Mouse (Mus musculus) hindbrain, embryonic 16.5 days (tissue): ENCODE data around the gene Lrba. TPM values are rescaled to one million over a fixed set of nuclear protein-coding genes. Genes with fewer than 3 reads are reported as not detected.
A peak's percentile ranks its signal among the peaks of the same experiment; 100 is the strongest.

Source experiments
- ATAC-seq: fragments of 200-750 bp; cut with Nextera tagmentation; 2 replicates; pipeline ENCODE4 v1.8.0; 2017; ENCODE audit warnings: moderate TSS enrichment, moderate library complexity
- H3K27ac ChIP-seq: fragments of 300-500 bp; sonication (generic); 2 replicates; pipeline ENCODE4 v1.5.1; 2014; ENCODE audit warnings: low read depth, mild to moderate bottlenecking, control low read depth, low read length, moderate library complexity
- H3K27me3 ChIP-seq: fragments of 300-500 bp; sonication (generic); replicated peaks from 2 replicates; pipeline ENCODE4 v1.6.1; 2014; ENCODE audit warnings: low read length; ENCODE audit not compliant: control insufficient read depth, insufficient read depth
- H3K36me3 ChIP-seq: fragments of 300-500 bp; sonication (generic); 2 replicates; pipeline ENCODE4 v1.6.1; 2014; ENCODE audit warnings: mild to moderate bottlenecking, low read length, moderate library complexity, mixed read lengths; ENCODE audit not compliant: control insufficient read depth, insufficient read depth
- H3K4me1 ChIP-seq: fragments of 300-500 bp; sonication (generic); 2 replicates; pipeline ENCODE4 v1.6.1; 2014; ENCODE audit warnings: low read depth, low read length; ENCODE audit not compliant: control insufficient read depth, insufficient read depth
- H3K4me2 ChIP-seq: fragments of 300-500 bp; sonication (generic); 2 replicates; pipeline ENCODE4 v1.6.1; 2014; ENCODE audit warnings: mild to moderate bottlenecking, low read length, control low read depth, moderate library complexity
- H3K4me3 ChIP-seq: fragments of 300-500 bp; sonication (generic); 2 replicates; pipeline ENCODE4 v1.5.1; 2014; ENCODE audit warnings: mild to moderate bottlenecking, low read length, control low read depth, moderate library complexity
- H3K9ac ChIP-seq: fragments of 300-500 bp; sonication (generic); 2 replicates; pipeline ENCODE4 v1.6.1; 2014; ENCODE audit warnings: low read depth, mild to moderate bottlenecking, control low read depth, low read length, moderate library complexity
- H3K9me3 ChIP-seq: fragments of 300-500 bp; sonication (generic); 2 replicates; pipeline ENCODE4 v1.6.1; 2014; ENCODE audit warnings: mild to moderate bottlenecking, low read length, moderate library complexity; ENCODE audit not compliant: control insufficient read depth
- WGBS: fragments of 180-500 bp; shearing (Covaris S2); extraction: QIAGEN DNeasy Blood & Tissue Kit; methylation state at CpG from one replicate; pipeline ENCODE4 v1.1.7; 2014; 5-methylcytosine and 5-hydroxymethylcytosine counted together
- polyA plus RNA-seq: library from polyadenylated mRNA; unstranded; fragments of >200 nt; fragmentation: Nextera tagmentation; extraction: Ambion mirVana; gene quantifications from 2 replicates; pipeline ENCODE4 v1.2.1, GENCODE M21; 2015

The Lrba gene
- polyA plus RNA-seq, 1 experiment from 2014 or later: 6.1 TPM

DNA sequence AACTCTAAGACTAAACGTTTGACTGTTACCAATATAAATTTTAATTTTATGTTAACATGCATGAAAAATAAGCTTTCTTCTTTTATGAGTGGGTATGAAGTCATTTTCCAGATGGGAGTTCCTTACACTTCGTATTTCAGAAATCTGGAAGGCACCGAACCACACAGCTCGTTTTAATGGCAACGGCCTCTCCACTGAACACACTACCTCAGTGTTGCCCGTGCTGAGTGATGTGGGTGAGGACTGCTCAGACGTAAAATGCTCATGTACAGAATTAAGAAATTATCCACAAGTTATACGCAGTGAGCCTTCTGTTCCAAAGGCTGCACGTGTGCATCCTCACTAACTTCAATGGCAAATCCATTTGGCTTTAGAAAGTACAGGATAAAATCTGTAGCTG, 582.4 kb downstream of the Lrba start:
- WGBS: 92% methylated on average over 9 of the region's 9 CpGs
- no peak overlapping the region for H3K27ac ChIP-seq

DNA sequence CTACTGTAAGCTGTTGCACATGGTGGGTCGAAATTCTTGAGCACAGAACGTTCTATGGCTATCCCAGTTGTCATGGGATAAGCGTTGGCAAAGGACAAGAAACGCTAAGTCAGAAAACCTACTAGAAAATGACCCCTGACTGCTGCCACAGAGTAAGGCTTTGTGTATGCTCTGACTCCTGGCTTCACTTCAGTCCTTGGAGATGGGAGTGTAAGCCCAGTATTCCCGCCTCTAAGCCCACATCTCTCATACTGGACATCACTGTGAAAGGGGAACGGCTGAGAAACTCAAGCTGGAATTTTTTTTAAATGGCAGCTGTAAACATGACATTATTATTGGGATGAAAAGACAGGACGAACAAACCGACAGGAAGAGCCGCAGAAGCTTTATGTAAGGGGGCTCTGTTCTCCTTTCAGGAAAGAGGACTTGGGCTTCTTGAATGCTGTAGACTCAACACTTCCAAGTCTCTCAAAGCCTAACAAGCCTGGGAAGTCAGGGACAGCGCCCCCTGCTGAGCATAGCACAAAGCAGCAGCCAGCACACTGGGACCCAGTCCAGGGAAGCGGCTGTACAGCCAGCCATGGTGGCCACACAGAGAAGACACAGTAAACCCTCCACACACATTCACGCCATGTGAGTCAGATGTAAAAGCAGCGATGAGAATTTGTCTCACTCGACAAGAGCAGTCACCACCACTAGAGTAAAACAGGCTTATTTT, 583.4 kb downstream of the Lrba start:
- H3K4me1 ChIP-seq: peaks cover 4% of the 10 kb centered on the region; the same call in 1 of the 2 replicates
- no peaks in the 10 kb centered on the region for H3K27me3 ChIP-seq
- no peak overlapping the region for H3K9ac ChIP-seq
- 66% methylated on average over 14 of the region's 14 CpGs for WGBS
- no peak overlapping the region for H3K4me3 ChIP-seq
- H3K4me2 ChIP-seq: no peak overlapping the region
- peaks cover 14% of the 10 kb centered on the region; the same call in 1 of the 2 replicates for H3K36me3 ChIP-seq
- H3K9me3 ChIP-seq: no peaks in the 10 kb centered on the region
- peak; percentile 71 for ATAC-seq
- peak overlapping the region; percentile 13; the same call in 1 of the 2 replicates for H3K27ac ChIP-seq

More for the DNA sequence above, 582.4 kb downstream of the Lrba start:
- H3K4me1 ChIP-seq: peaks cover 8% of the 10 kb centered on the region; the same call in 1 of the 2 replicates
- H3K27me3 ChIP-seq: no peaks in the 10 kb centered on the region
- H3K9ac ChIP-seq: no peak overlapping the region
- no peak overlapping the region for H3K4me3 ChIP-seq
- no peak for ATAC-seq
- H3K9me3 ChIP-seq: no peaks in the 10 kb centered on the region
- H3K4me2 ChIP-seq: no peak overlapping the region
- H3K36me3 ChIP-seq: peaks cover 14% of the 10 kb centered on the region; the same call in 1 of the 2 replicates

DNA sequence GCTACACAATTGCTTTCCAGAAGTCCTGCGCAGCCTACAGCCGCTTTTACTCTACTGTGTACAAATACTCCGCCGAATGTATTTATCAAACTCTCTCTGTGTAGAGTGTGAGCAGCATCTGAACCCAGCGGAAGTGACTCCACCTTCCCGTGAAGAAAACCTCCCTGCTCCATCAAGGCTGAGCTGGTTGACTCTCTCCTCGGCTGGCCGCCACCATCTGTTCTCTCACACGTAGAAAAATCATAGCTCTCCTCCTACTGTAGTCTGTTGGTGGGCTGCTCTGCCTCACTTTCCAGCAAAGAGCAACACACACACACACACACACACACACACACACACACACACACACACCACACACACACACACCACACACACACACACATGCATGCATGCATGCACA, 584.7 kb downstream of the Lrba start:
- peaks cover 4% of the 10 kb centered on the region; the same call in 1 of the 2 replicates for H3K4me1 ChIP-seq
- H3K36me3 ChIP-seq: peaks cover 17% of the 10 kb centered on the region
- WGBS: 78% methylated on average over 9 of the region's 9 CpGs
- no peaks in the 10 kb centered on the region for H3K9me3 ChIP-seq
- ATAC-seq: no peak
- H3K9ac ChIP-seq: no peak overlapping the region
- no peak overlapping the region for H3K4me2 ChIP-seq
- H3K27ac ChIP-seq: 0 out of 2 replicates have a peak overlapping the region, but pooled peaks have one; percentile 56
- no peaks in the 10 kb centered on the region for H3K27me3 ChIP-seq
- no peak overlapping the region for H3K4me3 ChIP-seq

DNA sequence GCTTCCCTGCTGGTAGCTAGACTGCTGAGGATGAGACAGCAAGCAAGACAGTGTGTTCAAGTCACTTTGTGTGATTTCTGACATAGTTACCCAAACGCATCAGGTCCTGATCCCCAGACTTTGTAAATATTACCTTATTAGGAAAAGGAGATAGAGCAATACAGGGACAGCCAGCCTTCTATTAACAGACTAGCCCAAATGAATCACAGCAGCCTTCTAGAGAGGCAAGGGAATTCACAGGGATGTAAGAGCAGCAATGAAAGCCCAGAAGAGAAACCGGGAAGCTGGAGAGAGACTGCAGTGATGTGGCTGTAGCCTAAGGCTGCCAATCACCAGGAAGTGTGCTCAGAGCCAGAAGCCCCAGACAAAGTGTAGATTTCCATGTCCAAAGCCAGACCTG, 585.2 kb downstream of the Lrba start:
- Histone ChIP-seq H3K4me3 (no peak overlapping the region), H3K9me3 (no peaks in the 10 kb centered on the region), H3K36me3 (peaks cover 14% of the 10 kb centered on the region), H3K27me3 (no peaks in the 10 kb centered on the region), H3K4me2 (no peak overlapping the region), H3K4me1 (peaks cover 4% of the 10 kb centered on the region; the same call in 1 of the 2 replicates), H3K9ac (no peak overlapping the region), H3K27ac (peak overlapping the region; percentile 56)
- 64% methylated on average over 2 of the region's 2 CpGs for WGBS
- ATAC-seq: no peak

GRCm38 (mm10) chr3:86810908-86811307, 586.4 kb downstream of the Lrba start:
- no peak for ATAC-seq
- Histone ChIP-seq H3K9ac (no peak overlapping the region), H3K36me3 (peaks cover 10% of the 10 kb centered on the region), H3K9me3 (no peaks in the 10 kb centered on the region), H3K27me3 (no peaks in the 10 kb centered on the region), H3K4me1 (peaks cover 4% of the 10 kb centered on the region; the same call in 1 of the 2 replicates), H3K4me3 (no peak overlapping the region), H3K4me2 (no peak overlapping the region), H3K27ac (no peak overlapping the region)
- WGBS: 86% methylated on average over 5 of the region's 5 CpGs

- no peak overlapping the region for H3K4me2 ChIP-seq
- 26% methylated on average over 3 of the region's 3 CpGs for WGBS
- no peaks in the 10 kb centered on the region for H3K9me3 ChIP-seq
- H3K27me3 ChIP-seq: no peaks in the 10 kb centered on the region
- peak; percentile 73 for ATAC-seq
- no peak overlapping the region for H3K27ac ChIP-seq
- H3K4me1 ChIP-seq: peaks cover 4% of the 10 kb centered on the region
- H3K36me3 ChIP-seq: peaks cover 10% of the 10 kb centered on the region
- no peak overlapping the region for H3K4me3 ChIP-seq
- no peak overlapping the region for H3K9ac ChIP-seq
Measured at GRCm38 (mm10) chr3:86812689-86813088, 588.2 kb downstream of the Lrba start.

DNA sequence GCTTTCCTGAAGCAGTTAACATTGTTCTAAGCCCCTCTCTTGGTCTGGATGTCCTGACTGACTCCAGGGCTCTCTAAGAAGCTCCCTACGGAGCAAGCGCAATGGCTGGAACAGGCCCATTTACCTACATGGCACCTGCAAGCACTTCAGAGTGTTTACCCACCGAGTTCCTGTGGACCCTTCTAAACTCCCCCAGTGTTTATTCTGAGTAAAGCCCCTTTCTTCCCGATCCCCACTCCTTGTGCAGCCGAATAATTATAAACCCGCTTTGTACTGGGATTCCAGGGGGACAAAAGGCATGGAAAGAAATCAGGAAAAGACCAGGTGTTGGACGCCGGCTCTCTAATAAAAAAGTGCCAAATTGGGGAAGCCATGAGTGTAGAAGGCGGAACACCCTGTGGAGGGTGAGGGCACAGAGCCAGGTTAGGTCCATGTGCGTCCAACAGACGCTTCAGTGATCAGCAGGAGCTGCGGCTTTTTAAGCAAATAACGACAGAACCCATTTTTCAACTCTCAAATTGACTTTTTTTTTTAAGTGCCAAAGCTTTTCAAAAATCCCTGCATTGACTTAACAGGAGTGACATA, 593.6 kb downstream of the Lrba start:
- WGBS: 35% methylated on average over 13 of the region's 13 CpGs
- ATAC-seq: peak; percentile 56; the same call in 1 of the 2 replicates
- H3K4me2 ChIP-seq: no peak overlapping the region
- 0 out of 2 replicates have a peak overlapping the region, but pooled peaks have one; percentile 32 for H3K27ac ChIP-seq
- H3K9me3 ChIP-seq: no peaks in the 10 kb centered on the region
- no peaks in the 10 kb centered on the region for H3K27me3 ChIP-seq
- H3K9ac ChIP-seq: no peak overlapping the region
- H3K4me1 ChIP-seq: peaks cover 12% of the 10 kb centered on the region
- peaks cover 10% of the 10 kb centered on the region for H3K36me3 ChIP-seq
- H3K4me3 ChIP-seq: no peak overlapping the region

DNA sequence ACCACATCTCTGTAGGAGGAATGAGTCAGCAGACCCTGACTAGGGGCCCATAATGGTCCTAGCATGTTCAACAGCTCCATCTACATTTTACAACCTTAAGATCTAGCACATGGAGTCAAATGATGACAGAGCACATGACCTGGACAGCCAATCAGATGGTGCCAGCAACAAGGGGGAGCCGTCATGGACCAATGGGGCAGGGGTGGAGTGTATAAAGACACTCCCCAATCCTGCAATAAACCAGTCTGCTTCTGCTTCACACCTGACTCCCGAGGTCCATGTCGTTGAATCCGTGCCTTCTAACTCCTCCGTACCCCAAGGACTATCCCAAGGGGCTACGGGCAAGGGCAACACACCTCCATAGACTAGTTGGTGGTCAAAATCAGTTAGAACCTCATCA, 594.9 kb downstream of the Lrba start:
- no peaks in the 10 kb centered on the region for H3K9me3 ChIP-seq
- 0 out of 2 replicates have a peak overlapping the region, but pooled peaks have one; percentile 1 for H3K27ac ChIP-seq
- peaks cover 12% of the 10 kb centered on the region for H3K4me1 ChIP-seq
- H3K4me2 ChIP-seq: no peak overlapping the region
- peaks cover 7% of the 10 kb centered on the region for H3K36me3 ChIP-seq
- no peak overlapping the region for H3K9ac ChIP-seq
- no peaks in the 10 kb centered on the region for H3K27me3 ChIP-seq
- peak; percentile 4; the same call in 1 of the 2 replicates for ATAC-seq
- WGBS: 98% methylated on average over 6 of the region's 6 CpGs
- no peak overlapping the region for H3K4me3 ChIP-seq

- H3K4me3 ChIP-seq: no peak overlapping the region
- no peaks in the 10 kb centered on the region for H3K9me3 ChIP-seq
- ATAC-seq: no peak
- H3K4me2 ChIP-seq: no peak overlapping the region
- WGBS: 70% methylated on average over 10 of the region's 10 CpGs
- H3K27ac ChIP-seq: no peak overlapping the region
- H3K4me1 ChIP-seq: peaks cover 12% of the 10 kb centered on the region
- H3K9ac ChIP-seq: no peak overlapping the region
- peaks cover 5% of the 10 kb centered on the region for H3K36me3 ChIP-seq
- no peaks in the 10 kb centered on the region for H3K27me3 ChIP-seq
Measured at GRCm38 (mm10) chr3:86820344-86820743, 595.9 kb downstream of the Lrba start.
